Mouse (Mus musculus): ENCODE measurements around the gene Olfr429.

DNA sequence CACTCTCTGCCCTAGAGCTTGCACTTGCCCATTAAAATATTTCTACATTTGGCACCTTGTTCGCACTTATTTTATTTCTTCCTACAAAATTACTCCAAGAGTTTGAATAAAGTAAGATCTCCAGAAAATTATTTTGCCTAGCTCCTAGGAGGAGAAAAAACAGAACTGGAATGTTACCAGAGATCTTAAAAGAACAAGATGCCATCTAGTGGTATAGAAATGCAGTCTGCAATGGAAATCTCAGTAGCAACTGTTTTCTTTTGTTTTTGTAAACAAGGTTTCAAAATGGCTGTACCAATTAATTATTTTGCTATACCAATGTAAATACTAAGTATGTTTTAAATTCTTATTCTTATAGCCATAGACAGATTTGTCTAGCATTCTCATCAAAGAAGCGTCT is 19.6 kb downstream of the Olfr429 start:
- TF ChIP-seq CTCF (IDR thresholded peaks at IDR 0.05; ENCODE audit: low read depth, low read length), result no peak
- TF ChIP-seq TAL1 (conservative IDR thresholded peaks at IDR 0.05; ENCODE audit: low read depth, low read length), result no peak
- TF ChIP-seq GATA1 (IDR thresholded peaks at IDR 0.05; ENCODE audit: borderline replicate concordance, low read length), result no peak
- TF ChIP-seq GATA2 (IDR thresholded peaks at IDR 0.05; ENCODE audit: borderline replicate concordance, low read depth, low read length), result no peak
